Mouse (Mus musculus) heart, embryonic 16.5 days (tissue): ENCODE data around the gene AC129217.1. TPM values are rescaled to one million over a fixed set of nuclear protein-coding genes. Genes with fewer than 3 reads are reported as not detected.

Source experiments
- ATAC-seq: fragments of 200-750 bp; cut with Nextera tagmentation; replicated peaks from 2 replicates; pipeline ENCODE4 v1.8.0; 2017; ENCODE audit warnings: moderate number of reproducible peaks; ENCODE audit not compliant: insufficient read depth, low FRiP score; ENCODE audit errors: extremely low read depth
- H3K27ac ChIP-seq: fragments of 300-500 bp; sonication (generic); 2 replicates; pipeline ENCODE4 v1.5.1; 2014; ENCODE audit warnings: mild to moderate bottlenecking, low read length, control low read depth, moderate library complexity
- H3K27me3 ChIP-seq: fragments of 300-500 bp; sonication (generic); 2 replicates; pipeline ENCODE4 v1.6.1; 2014; ENCODE audit warnings: low read length, mixed read lengths; ENCODE audit not compliant: control insufficient read depth, insufficient read depth
- H3K36me3 ChIP-seq: fragments of 300-500 bp; sonication (generic); 2 replicates; pipeline ENCODE4 v1.6.1; 2014; ENCODE audit not compliant: control insufficient read depth, insufficient read depth
- H3K4me1 ChIP-seq: fragments of 300-500 bp; sonication (generic); 2 replicates; pipeline ENCODE4 v1.6.1; 2014; ENCODE audit warnings: low read length, mixed read lengths; ENCODE audit not compliant: control insufficient read depth, insufficient read depth
- H3K4me2 ChIP-seq: fragments of 300-500 bp; sonication (generic); 2 replicates; pipeline ENCODE4 v1.6.1; 2014; ENCODE audit warnings: low read depth, mild to moderate bottlenecking, control low read depth, low read length
- H3K4me3 ChIP-seq: fragments of 300-500 bp; sonication (generic); 2 replicates; pipeline ENCODE4 v1.5.1; 2014; ENCODE audit warnings: mild to moderate bottlenecking, control low read depth, low read length
- H3K9ac ChIP-seq: fragments of 300-500 bp; sonication (generic); 2 replicates; pipeline ENCODE4 v1.6.1; 2014; ENCODE audit warnings: low read length, control low read depth
- H3K9me3 ChIP-seq: fragments of 300-500 bp; sonication (generic); replicated peaks from 2 replicates; pipeline ENCODE4 v1.6.1; 2016; ENCODE audit warnings: low read length; ENCODE audit not compliant: control insufficient read depth
- WGBS: fragments of 180-500 bp; shearing (Covaris S2); extraction: QIAGEN DNeasy Blood & Tissue Kit; methylation state at CpG from one replicate; pipeline ENCODE4 v1.1.7; 2014; 5-methylcytosine and 5-hydroxymethylcytosine counted together
- microRNA-seq: library from miRNA; unstranded; fragments of <30 nt; microRNA quantifications from one replicate; pipeline ENCODE4, GENCODE M21; 2017
- polyA plus RNA-seq: library from polyadenylated mRNA; unstranded; fragments of >200 nt; fragmentation: Nextera tagmentation; extraction: Ambion mirVana; gene quantifications from 2 replicates; pipeline ENCODE4 v1.2.1, GENCODE M21; 2015

The AC129217.1 gene
- polyA plus RNA-seq, 1 experiment from 2014 or later = not detected

DNA sequence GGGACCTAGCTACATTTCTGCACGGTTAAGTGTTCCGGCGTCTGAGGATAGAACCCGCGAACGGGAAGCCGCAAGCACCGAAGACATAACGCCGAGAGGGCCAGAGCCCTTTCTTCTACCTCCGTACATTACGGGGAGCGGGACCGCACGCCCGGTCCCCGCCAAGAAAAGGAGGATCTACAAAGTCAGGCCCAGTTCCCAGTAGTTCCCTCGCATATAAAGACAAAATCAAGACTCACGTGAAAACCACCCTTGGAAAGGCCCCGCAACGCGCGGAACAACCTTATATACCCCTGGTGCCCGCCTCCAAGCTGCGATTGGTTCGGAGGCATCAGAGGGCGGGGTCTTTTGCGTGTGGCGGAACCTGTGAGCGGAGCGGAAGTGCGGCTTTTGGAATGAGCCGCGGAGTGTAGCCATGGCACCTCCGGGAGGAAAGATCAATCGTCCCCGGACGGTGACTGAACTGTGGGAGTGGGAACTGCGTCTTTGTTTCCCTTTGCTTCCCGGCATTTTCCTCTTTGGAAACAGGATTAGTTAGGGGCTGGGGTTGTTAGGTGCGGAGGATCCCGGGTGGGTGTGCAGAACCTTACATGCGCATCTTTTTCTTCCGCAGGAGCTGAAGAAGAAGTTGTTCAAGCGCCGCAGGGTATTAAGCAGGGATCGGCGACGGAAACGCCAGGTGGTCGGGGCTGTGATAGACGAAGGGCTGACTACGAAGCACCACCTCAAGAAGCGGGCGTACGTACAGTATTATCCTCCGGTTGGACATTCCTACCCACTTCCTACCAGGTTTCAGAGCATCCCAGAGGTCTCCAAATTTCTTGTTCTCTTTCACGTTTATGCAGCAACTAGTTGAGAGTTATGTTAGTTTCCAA is 59.2 kb downstream of the AC129217.1 start, which contains the start of the genes 1810009A15Rik and Gm49416:
TSS of gene 1810009A15Rik (plus strand) at position 343 of the 875 bp plus-strand sequence.
TSS of gene Gm49416 (plus strand) at position 416 of the 875 bp plus-strand sequence.
- under 1% methylated on average over 58 of the region's 58 CpGs for WGBS

More for the DNA sequence above, 59.2 kb downstream of the AC129217.1 start, which contains the start of the genes 1810009A15Rik and Gm49416:
- Histone ChIP-seq H3K27me3 (no peaks in the 10 kb centered on the region), H3K36me3 (peaks cover 5% of the 10 kb centered on the region; the same call in 1 of the 2 replicates), H3K9ac (peak within 1 kb of the TSS; percentile 86), H3K4me1 (peaks cover 19% of the 10 kb centered on the region), H3K4me2 (peak within 1 kb of the TSS; percentile 86), H3K9me3 (no peaks in the 10 kb centered on the region), H3K27ac (peak within 1 kb of the TSS; percentile 85), H3K4me3 (peak within 1 kb of the TSS; percentile 77)
- peak; percentile 95; the same call in 1 of the 2 replicates for ATAC-seq

Small RNAs within 50 kb of the gene (microRNA-seq; reads per million reads assigned to microRNA genes)
- not detected for gene Mir5136

Other genes starting within 250 kb of the AC129217.1 start
- 0.04 and 0.11 TPM in 2 replicates for gene Slc22a8, start 238.5 kb upstream of the AC129217.1 start, polyA plus RNA-seq
- not detected in 2 replicates for gene Slc22a6, start 211.7 kb upstream of the AC129217.1 start, polyA plus RNA-seq
- 0.09 TPM in 2 replicates for gene Chrm1, start 166.0 kb upstream of the AC129217.1 start, polyA plus RNA-seq
- 66.4 and 68.8 TPM in 2 replicates for gene Slc3a2, start 106.4 kb upstream of the AC129217.1 start, polyA plus RNA-seq
- 53.5 and 54.9 TPM in 2 replicates for gene Wdr74, start 93.9 kb upstream of the AC129217.1 start, polyA plus RNA-seq
- gene 1700092M07Rik, start 89.1 kb upstream of the AC129217.1 start, polyA plus RNA-seq = 0.63 and 0.74 TPM in 2 replicates
- gene Stx5a, start 88.4 kb upstream of the AC129217.1 start, polyA plus RNA-seq = 91.5 and 91.7 TPM in 2 replicates
- gene Nxf1, start 72.7 kb upstream of the AC129217.1 start, polyA plus RNA-seq = 134 and 145 TPM in 2 replicates
- gene Tmem223, start 58.8 kb upstream of the AC129217.1 start, polyA plus RNA-seq = 138 and 158 TPM in 2 replicates
- gene Tmem179b, start 55.3 kb upstream of the AC129217.1 start, polyA plus RNA-seq = 57.1 and 60.9 TPM in 2 replicates
- gene Taf6l, start 43.4 kb upstream of the AC129217.1 start, polyA plus RNA-seq = 17.4 and 19.3 TPM in 2 replicates
- 126 and 128 TPM in 2 replicates for gene Polr2g, start 31.2 kb upstream of the AC129217.1 start, polyA plus RNA-seq
- gene Zbtb3, start 27.2 kb upstream of the AC129217.1 start, polyA plus RNA-seq = 3.5 and 4.3 TPM in 2 replicates
- gene Ttc9c, start 10.4 kb upstream of the AC129217.1 start, polyA plus RNA-seq = 35.5 and 37.7 TPM in 2 replicates
- 3.2 and 3.3 TPM in 2 replicates for gene Hnrnpul2, start 9.8 kb upstream of the AC129217.1 start, polyA plus RNA-seq
- gene Bscl2, start 7.7 kb downstream of the AC129217.1 start, polyA plus RNA-seq = 43.9 and 44.3 TPM in 2 replicates
- gene Gng3, start 9.4 kb downstream of the AC129217.1 start, polyA plus RNA-seq = 1.2 and 1.4 TPM in 2 replicates
- gene Lrrn4cl, start 21.0 kb downstream of the AC129217.1 start, polyA plus RNA-seq = 1.9 and 2.8 TPM in 2 replicates
- 130 and 133 TPM in 2 replicates for gene Ubxn1, start 41.7 kb downstream of the AC129217.1 start, polyA plus RNA-seq
- 62.7 and 64.0 TPM in 2 replicates for gene Uqcc3, start 51.1 kb downstream of the AC129217.1 start, polyA plus RNA-seq
- gene Lbhd1, start 54.0 kb downstream of the AC129217.1 start, polyA plus RNA-seq = 25.2 and 42.5 TPM in 2 replicates
- gene Gm49403, start 54.2 kb downstream of the AC129217.1 start, polyA plus RNA-seq = not detected in 2 replicates
- 39.7 and 54.5 TPM in 2 replicates for gene 1810009A15Rik, start 59.1 kb downstream of the AC129217.1 start, polyA plus RNA-seq
- not detected in 2 replicates for gene Gm49416, start 59.2 kb downstream of the AC129217.1 start, polyA plus RNA-seq
- gene Ints5, start 63.2 kb downstream of the AC129217.1 start, polyA plus RNA-seq = 24.8 and 27.6 TPM in 2 replicates
- gene Ganab, start 68.3 kb downstream of the AC129217.1 start, polyA plus RNA-seq = 56.7 and 62.6 TPM in 2 replicates
- 32.7 and 38.0 TPM in 2 replicates for gene B3gat3, start 90.6 kb downstream of the AC129217.1 start, polyA plus RNA-seq
- 2.2 and 2.4 TPM in 2 replicates for gene Rom1, start 99.6 kb downstream of the AC129217.1 start, polyA plus RNA-seq
- gene Eml3, start 99.8 kb downstream of the AC129217.1 start, polyA plus RNA-seq = 16.0 and 17.2 TPM in 2 replicates
- gene Mta2, start 112.1 kb downstream of the AC129217.1 start, polyA plus RNA-seq = 92.1 and 96.0 TPM in 2 replicates
- 17.5 and 18.4 TPM in 2 replicates for gene Tut1, start 124.1 kb downstream of the AC129217.1 start, polyA plus RNA-seq
- 239 and 240 TPM in 2 replicates for gene Eef1g, start 137.3 kb downstream of the AC129217.1 start, polyA plus RNA-seq
- gene Ahnak, start 159.5 kb downstream of the AC129217.1 start, polyA plus RNA-seq = 28.7 and 36.5 TPM in 2 replicates